Mouse (Mus musculus) liver, embryonic 12.5 days (tissue): ENCODE results near the gene Nphp1. TPM values are rescaled to one million over a fixed set of nuclear protein-coding genes. Genes with fewer than 3 reads are reported as not detected.

Experiments
- ATAC-seq: fragments of 200-750 bp; cut with Nextera tagmentation; 2 replicates; pipeline ENCODE4 v1.8.0; 2017; ENCODE audit warnings: moderate number of reproducible peaks, mild to moderate bottlenecking, moderate library complexity
- H3K27ac ChIP-seq: fragments of 300-500 bp; sonication (generic); 2 replicates; pipeline ENCODE4 v1.5.1; 2016; ENCODE audit warnings: mild to moderate bottlenecking
- H3K27me3 ChIP-seq: fragments of 300-500 bp; sonication (generic); replicated peaks from 2 replicates; pipeline ENCODE4 v1.6.1; 2016; ENCODE audit warnings: mild to moderate bottlenecking, moderate library complexity
- H3K36me3 ChIP-seq: fragments of 300-500 bp; sonication (generic); 2 replicates; pipeline ENCODE4 v1.6.1; 2016; ENCODE audit warnings: mild to moderate bottlenecking, moderate library complexity
- H3K4me1 ChIP-seq: fragments of 300-500 bp; sonication (generic); 2 replicates; pipeline ENCODE4 v1.6.1; 2016
- H3K4me2 ChIP-seq: fragments of 300-500 bp; sonication (generic); 2 replicates; pipeline ENCODE4 v1.6.1; 2016; ENCODE audit warnings: mild to moderate bottlenecking, moderate library complexity
- H3K4me3 ChIP-seq: fragments of 300-500 bp; sonication (generic); 2 replicates; pipeline ENCODE4 v1.5.1; 2016; ENCODE audit warnings: mild to moderate bottlenecking, moderate library complexity
- H3K9ac ChIP-seq: fragments of 300-500 bp; sonication (generic); 2 replicates; pipeline ENCODE4 v1.6.1; 2016; ENCODE audit warnings: mild to moderate bottlenecking, moderate library complexity
- H3K9me3 ChIP-seq: fragments of 300-500 bp; sonication (generic); replicated peaks from 2 replicates; pipeline ENCODE4 v1.6.1; 2016; ENCODE audit warnings: mild to moderate bottlenecking, moderate library complexity
- WGBS: fragments of 180-500 bp; shearing (Covaris S2); methylation state at CpG from one replicate; pipeline ENCODE4 v1.1.7; 2016; ENCODE audit not compliant: insufficient replicate concordance; 5-methylcytosine and 5-hydroxymethylcytosine counted together
- polyA plus RNA-seq: library from polyadenylated mRNA; unstranded; fragments of >200 nt; fragmentation: Nextera tagmentation; extraction: Ambion mirVana; gene quantifications from 2 replicates; pipeline ENCODE4 v1.2.1, GENCODE M21; 2016

The Nphp1 gene
- polyA plus RNA-seq, 1 experiment from 2014 or later, result 10.8 TPM

DNA sequence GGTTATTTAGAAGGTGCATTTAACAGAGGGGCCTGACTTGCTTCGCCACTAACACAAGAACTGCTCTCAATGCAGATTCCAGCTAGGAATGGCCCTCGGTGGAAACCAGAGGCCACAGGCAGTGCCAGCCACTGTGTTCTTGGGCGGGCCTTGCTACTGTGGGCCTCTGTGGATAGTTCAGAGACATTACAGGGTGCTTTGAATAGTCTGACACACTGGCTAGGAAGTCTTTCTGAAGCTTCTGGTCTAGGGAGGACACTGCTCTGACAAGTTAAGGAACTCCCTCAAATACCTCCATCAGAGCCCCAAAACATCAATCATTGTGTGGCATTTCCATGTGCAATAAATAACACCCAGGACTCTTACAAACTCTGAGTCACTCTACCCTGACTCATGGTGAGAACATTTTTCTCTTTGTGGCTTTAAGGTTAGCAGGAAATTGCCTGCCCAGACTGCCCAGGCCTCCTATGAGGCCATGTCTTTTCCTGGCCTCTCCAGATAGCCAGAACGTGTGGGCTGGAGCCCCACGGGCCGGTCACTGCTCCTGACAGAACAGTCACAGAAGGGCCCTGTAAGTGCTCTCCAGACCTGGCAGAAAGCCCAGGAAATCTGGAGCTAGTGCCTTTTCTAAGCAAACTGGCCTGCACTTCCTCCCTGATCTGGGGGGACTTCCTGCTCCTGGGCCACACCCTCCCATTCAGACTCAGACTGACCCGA is 66.4 kb downstream of the Nphp1 start:
- ATAC-seq, result no peak; the same call in 1 of the 2 replicates

DNA sequence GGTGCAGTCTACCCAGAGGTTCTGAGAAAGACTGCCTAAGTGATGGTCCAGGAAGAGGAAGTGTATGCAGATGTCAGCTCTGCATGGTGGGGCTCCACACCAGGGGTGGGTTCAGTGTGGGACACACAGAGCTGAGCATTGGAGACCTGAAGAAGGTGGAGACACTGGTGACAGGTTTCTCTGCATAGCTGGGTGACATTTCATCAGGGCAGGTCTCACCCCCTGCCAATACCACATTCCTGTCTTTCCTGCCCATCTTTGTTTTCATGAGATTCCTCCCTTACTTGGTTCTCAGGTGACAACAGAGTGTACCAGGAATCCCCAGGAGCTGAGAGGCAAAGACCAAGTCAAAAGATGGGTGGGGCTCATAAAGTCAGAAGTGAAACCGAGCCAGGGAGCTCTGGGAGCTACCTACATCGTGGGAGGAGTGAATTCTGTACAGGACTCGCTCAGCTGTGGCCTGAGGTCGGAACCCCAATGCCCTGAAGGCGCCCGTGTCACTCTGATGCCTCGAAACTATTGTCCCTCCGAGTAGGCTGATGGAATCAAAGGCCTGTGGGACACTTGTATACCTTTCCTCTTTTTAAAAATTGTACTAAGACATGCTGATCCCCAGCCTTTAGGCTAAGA is 69.7 kb downstream of the Nphp1 start:
- Histone ChIP-seq H3K9me3 (no peaks in the 10 kb centered on the region), H3K4me3 (no peak overlapping the region), H3K27ac (no peak overlapping the region), H3K36me3 (no peaks in the 10 kb centered on the region), H3K27me3 (no peaks in the 10 kb centered on the region), H3K9ac (no peak overlapping the region), H3K4me2 (no peak overlapping the region), H3K4me1 (peaks cover 13% of the 10 kb centered on the region)
- 47% methylated on average over 8 of the region's 8 CpGs for WGBS
- ATAC-seq, result no peak

More for the DNA sequence above, 66.4 kb downstream of the Nphp1 start:
- H3K9ac ChIP-seq, result no peak overlapping the region
- no peak overlapping the region for H3K4me3 ChIP-seq
- 0 out of 2 replicates have a peak, but pooled peaks cover 13% of the 10 kb centered on the region for H3K27me3 ChIP-seq
- H3K27ac ChIP-seq, result peak overlapping the region; percentile 42; the same call in 1 of the 2 replicates
- peaks cover 13% of the 10 kb centered on the region for H3K4me1 ChIP-seq
- no peaks in the 10 kb centered on the region for H3K9me3 ChIP-seq
- no peak overlapping the region for H3K4me2 ChIP-seq
- 28% methylated on average over 7 of the region's 7 CpGs for WGBS
- H3K36me3 ChIP-seq, result no peaks in the 10 kb centered on the region

DNA sequence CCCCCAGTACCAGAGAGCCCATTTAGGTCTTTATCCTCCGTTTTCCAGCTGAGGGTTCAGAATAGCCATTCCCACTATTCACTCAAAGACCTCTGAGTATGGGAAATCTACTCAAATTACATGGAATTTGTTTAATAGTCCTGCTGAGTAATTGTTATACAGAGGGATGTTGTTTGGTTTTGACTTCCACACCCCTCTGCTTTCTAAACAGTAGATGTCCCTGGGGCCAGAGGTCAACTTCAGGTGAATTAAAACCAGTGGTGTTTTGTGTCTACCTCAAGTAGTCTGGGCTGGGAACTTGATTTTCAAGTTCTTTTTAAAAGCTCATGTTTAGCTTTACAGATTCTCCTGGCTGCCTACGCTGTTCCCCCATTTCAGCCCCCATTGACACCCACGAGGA is 74.0 kb downstream of the Nphp1 start:
- Histone ChIP-seq H3K4me3 (no peak overlapping the region), H3K27me3 (0 out of 2 replicates have a peak, but pooled peaks cover 7% of the 10 kb centered on the region), H3K27ac (no peak overlapping the region), H3K9me3 (no peaks in the 10 kb centered on the region), H3K4me2 (no peak overlapping the region), H3K36me3 (no peaks in the 10 kb centered on the region), H3K4me1 (no peaks in the 10 kb centered on the region), H3K9ac (no peak overlapping the region)
- no peak for ATAC-seq
- WGBS, result 54% methylated on average over 3 of the region's 3 CpGs

DNA sequence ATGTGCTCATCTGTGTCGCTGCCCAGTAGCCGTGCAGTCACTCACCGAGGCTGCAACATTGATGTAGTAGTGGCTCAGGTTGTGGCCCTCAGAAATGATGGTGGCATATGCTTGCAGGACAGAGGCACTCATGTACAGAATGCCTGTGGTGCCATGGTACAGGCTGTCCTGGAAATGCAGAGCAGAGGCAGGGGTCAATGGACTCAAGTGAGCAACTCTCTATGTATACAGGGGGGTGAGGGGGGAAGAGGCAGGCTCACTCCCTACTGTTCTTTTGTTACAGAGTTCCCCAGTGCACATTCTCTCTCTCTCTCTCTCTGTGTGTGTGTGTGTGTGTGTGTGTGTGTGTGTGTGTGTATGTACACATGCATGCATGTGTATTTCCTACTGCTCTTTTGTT is 79.9 kb downstream of the Nphp1 start:
- Histone ChIP-seq H3K4me1 (no peaks in the 10 kb centered on the region), H3K4me3 (no peak overlapping the region), H3K36me3 (no peaks in the 10 kb centered on the region), H3K9ac (no peak overlapping the region), H3K27me3 (0 out of 2 replicates have a peak, but pooled peaks cover 7% of the 10 kb centered on the region), H3K27ac (no peak overlapping the region), H3K4me2 (no peak overlapping the region), H3K9me3 (no peaks in the 10 kb centered on the region)
- ATAC-seq, result no peak
- whole genome bisulfite sequencing, result 76% methylated on average over 3 of the region's 3 CpGs

DNA sequence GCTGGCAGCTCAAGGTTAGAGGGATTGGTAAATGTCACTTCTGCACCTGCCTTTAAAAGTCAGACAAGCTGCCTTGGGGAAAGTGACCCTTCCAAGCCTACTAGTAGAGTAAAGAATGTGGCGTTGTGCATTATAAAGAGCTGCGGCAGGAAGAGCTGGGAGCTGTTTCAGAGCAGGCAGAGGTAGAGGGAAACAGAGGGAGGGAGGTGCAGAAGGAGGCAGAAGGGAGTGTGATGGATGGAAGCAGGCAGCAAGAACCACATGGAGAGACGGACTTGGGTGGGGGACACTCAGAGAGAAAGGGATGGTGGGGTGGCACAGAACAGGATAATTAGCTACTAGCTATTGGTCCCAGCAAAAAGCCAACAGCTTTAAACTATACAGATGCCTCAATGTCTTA is 80.6 kb downstream of the Nphp1 start:
- Histone ChIP-seq H3K9ac (no peak overlapping the region), H3K27me3 (0 out of 2 replicates have a peak, but pooled peaks cover 2% of the 10 kb centered on the region), H3K4me3 (no peak overlapping the region), H3K9me3 (no peaks in the 10 kb centered on the region), H3K36me3 (no peaks in the 10 kb centered on the region), H3K27ac (no peak overlapping the region), H3K4me1 (no peaks in the 10 kb centered on the region), H3K4me2 (no peak overlapping the region)
- no peak for ATAC-seq
- 64% methylated on average over 3 of the region's 3 CpGs for WGBS

DNA sequence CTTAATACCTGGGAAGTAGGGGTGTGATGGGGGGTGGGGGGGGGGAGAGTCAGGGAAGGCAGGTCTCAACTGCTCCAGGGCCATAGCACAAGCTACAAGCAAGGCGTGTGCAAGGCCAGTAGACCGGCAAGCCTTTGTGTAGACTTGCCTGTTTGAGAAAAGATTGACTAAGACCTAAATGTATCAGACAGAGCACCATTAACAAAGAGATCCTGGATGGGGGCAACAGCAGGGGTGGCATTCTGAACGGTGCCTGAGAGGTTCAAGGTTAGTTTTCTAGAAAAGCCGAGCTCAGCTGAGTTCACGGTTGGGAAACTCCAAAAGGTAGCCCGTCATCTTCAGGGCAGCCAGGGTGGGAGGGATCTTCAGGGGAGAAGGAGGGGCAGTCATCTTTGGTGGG is 83.4 kb downstream of the Nphp1 start:
- no peaks in the 10 kb centered on the region for H3K4me1 ChIP-seq
- no peak overlapping the region for H3K27ac ChIP-seq
- no peaks in the 10 kb centered on the region for H3K9me3 ChIP-seq
- H3K4me3 ChIP-seq, result no peak overlapping the region
- no peak for ATAC-seq
- no peaks in the 10 kb centered on the region for H3K27me3 ChIP-seq
- H3K4me2 ChIP-seq, result no peak overlapping the region
- H3K36me3 ChIP-seq, result no peaks in the 10 kb centered on the region
- 77% methylated on average over 6 of the region's 6 CpGs for WGBS
- no peak overlapping the region for H3K9ac ChIP-seq

Other genes with a start within 250 kb of the Nphp1 start
- not detected in 2 replicates for gene Prom2, start 247.4 kb downstream of the Nphp1 start, polyA plus RNA-seq
- 1.8 and 2.0 TPM in 2 replicates for gene Zfp661, start 201.8 kb downstream of the Nphp1 start, polyA plus RNA-seq
- 132 and 134 TPM in 2 replicates for gene Mrps5, start 201.7 kb downstream of the Nphp1 start, polyA plus RNA-seq
- not detected in 2 replicates for gene Mal, start 132.2 kb downstream of the Nphp1 start, polyA plus RNA-seq
- 0.19 TPM in 1 of 2 replicates, not detected in the other for gene Mall, start 59.0 kb downstream of the Nphp1 start, polyA plus RNA-seq
- 28.6 and 31.1 TPM in 2 replicates for gene Mtln, start 3.6 kb upstream of the Nphp1 start, polyA plus RNA-seq
- gene Bub1, start 43.0 kb upstream of the Nphp1 start, polyA plus RNA-seq, result 53.1 and 55.3 TPM in 2 replicates
- gene Acoxl, start 50.0 kb upstream of the Nphp1 start, polyA plus RNA-seq, result 0.10 TPM in 1 of 2 replicates, not detected in the other